Mouse (Mus musculus) heart, embryonic 12.5 days (tissue): ENCODE results near the gene Mphosph9. TPM values are rescaled to one million over a fixed set of nuclear protein-coding genes. Genes with fewer than 3 reads are reported as not detected.
"Not testable (repeated sequence)": the region's sequence is repeated elsewhere in the genome, so short reads cannot be mapped to it uniquely, and the experiment has no call there.

Source experiments
- ATAC-seq: fragments of 200-750 bp; cut with Nextera tagmentation; 2 replicates; pipeline ENCODE4 v1.8.0; 2017; ENCODE audit warnings: moderate TSS enrichment, moderate library complexity; ENCODE audit not compliant: insufficient number of reproducible peaks, low FRiP score
- H3K27ac ChIP-seq: fragments of 300-500 bp; sonication (generic); 2 replicates; pipeline ENCODE4 v1.5.1; 2016; ENCODE audit warnings: mild to moderate bottlenecking, moderate library complexity; ENCODE audit not compliant: poor library complexity, severe bottlenecking
- H3K27me3 ChIP-seq: fragments of 300-500 bp; sonication (generic); replicated peaks from 2 replicates; pipeline ENCODE4 v1.6.1; 2016; ENCODE audit warnings: mild to moderate bottlenecking, moderate library complexity
- H3K36me3 ChIP-seq: fragments of 300-500 bp; sonication (generic); 2 replicates; pipeline ENCODE4 v1.6.1; 2016; ENCODE audit warnings: mild to moderate bottlenecking, moderate library complexity
- H3K4me1 ChIP-seq: fragments of 300-500 bp; sonication (generic); replicated peaks from 2 replicates; pipeline ENCODE4 v1.6.1; 2016; ENCODE audit warnings: mild to moderate bottlenecking
- H3K4me2 ChIP-seq: fragments of 300-500 bp; sonication (generic); 2 replicates; pipeline ENCODE4 v1.6.1; 2016; ENCODE audit warnings: mild to moderate bottlenecking, moderate library complexity
- H3K4me3 ChIP-seq: fragments of 300-500 bp; sonication (generic); 2 replicates; pipeline ENCODE4 v1.5.1; 2016; ENCODE audit warnings: mild to moderate bottlenecking
- H3K9ac ChIP-seq: fragments of 300-500 bp; sonication (generic); 2 replicates; pipeline ENCODE4 v1.6.1; 2016; ENCODE audit warnings: mild to moderate bottlenecking, moderate library complexity
- H3K9me3 ChIP-seq: fragments of 300-500 bp; sonication (generic); replicated peaks from 2 replicates; pipeline ENCODE4 v1.6.1; 2016; ENCODE audit warnings: mild to moderate bottlenecking, moderate library complexity
- WGBS: fragments of 180-500 bp; shearing (Covaris S2); methylation state at CpG from one replicate; pipeline ENCODE4 v1.1.7; 2016; 5-methylcytosine and 5-hydroxymethylcytosine counted together
- polyA plus RNA-seq: library from polyadenylated mRNA; unstranded; fragments of >200 nt; fragmentation: Nextera tagmentation; extraction: Ambion mirVana; gene quantifications from 2 replicates; pipeline ENCODE4 v1.2.1, GENCODE M21; 2016

The Mphosph9 gene
- polyA plus RNA-seq, 1 experiment from 2014 or later = 13.4 TPM

GRCm38 (mm10) chr5:124221037-124221735 is 106.6 kb downstream of the Mphosph9 start:
- peak overlapping the region; percentile 64 for H3K27ac ChIP-seq
- WGBS = 44% methylated on average over 7 of the region's 7 CpGs
- no peak overlapping the region for H3K4me2 ChIP-seq
- H3K4me3 ChIP-seq = no peak overlapping the region
- H3K4me1 ChIP-seq = peaks cover 89% of the 10 kb centered on the region
- 0 out of 2 replicates have a peak, but pooled peaks cover 1% of the 10 kb centered on the region for H3K36me3 ChIP-seq
- peak overlapping the region; percentile 44 for H3K9ac ChIP-seq
- peak; percentile 23; the same call in 1 of the 2 replicates for ATAC-seq
- H3K9me3 ChIP-seq = no peaks in the 10 kb centered on the region
- H3K27me3 ChIP-seq = no peaks in the 10 kb centered on the region

- Histone ChIP-seq H3K9ac (peak overlapping the region; percentile 44; the same call in 1 of the 2 replicates), H3K4me1 (peaks cover 95% of the 10 kb centered on the region), H3K27ac (peak overlapping the region; percentile 64; the same call in 1 of the 2 replicates), H3K36me3 (peaks cover 7% of the 10 kb centered on the region; the same call in 1 of the 2 replicates), H3K4me2 (no peak overlapping the region), H3K4me3 (no peak overlapping the region), H3K27me3 (no peaks in the 10 kb centered on the region), H3K9me3 (no peaks in the 10 kb centered on the region)
- no peak for ATAC-seq
- WGBS = 82% methylated on average over 5 of the region's 5 CpGs
Measured at GRCm38 (mm10) chr5:124220551-124220950, 107.2 kb downstream of the Mphosph9 start.

GRCm38 (mm10) chr5:124219431-124219830 is 108.3 kb downstream of the Mphosph9 start:
- Histone ChIP-seq H3K4me1 (peaks cover 97% of the 10 kb centered on the region), H3K27ac (peak overlapping the region; percentile 71; the same call in 1 of the 2 replicates), H3K9ac (no peak overlapping the region), H3K4me3 (no peak overlapping the region), H3K27me3 (no peaks in the 10 kb centered on the region), H3K36me3 (peaks cover 12% of the 10 kb centered on the region; the same call in 1 of the 2 replicates), H3K9me3 (no peaks in the 10 kb centered on the region), H3K4me2 (0 out of 2 replicates have a peak overlapping the region, but pooled peaks have one; percentile 0)
- ATAC-seq = no peak
- WGBS = 83% methylated on average over 10 of the region's 10 CpGs

- Histone ChIP-seq H3K9ac (no peak overlapping the region), H3K4me1 (peaks cover 97% of the 10 kb centered on the region), H3K4me2 (0 out of 2 replicates have a peak overlapping the region, but pooled peaks have one; percentile 0), H3K36me3 (peaks cover 12% of the 10 kb centered on the region), H3K4me3 (no peak overlapping the region), H3K9me3 (no peaks in the 10 kb centered on the region), H3K27me3 (no peaks in the 10 kb centered on the region), H3K27ac (peak overlapping the region; percentile 71)
- no peak for ATAC-seq
- WGBS = 38% methylated on average over 7 of the region's 7 CpGs
Measured at GRCm38 (mm10) chr5:124218986-124219385, 108.8 kb downstream of the Mphosph9 start.

GRCm38 (mm10) chr5:124217566-124218249 is 110.1 kb downstream of the Mphosph9 start:
- Histone ChIP-seq H3K4me2 (no peak overlapping the region), H3K9me3 (no peaks in the 10 kb centered on the region), H3K4me1 (peaks cover 97% of the 10 kb centered on the region), H3K36me3 (peaks cover 12% of the 10 kb centered on the region), H3K27me3 (no peaks in the 10 kb centered on the region), H3K27ac (peak overlapping the region; percentile 9; the same call in 1 of the 2 replicates), H3K9ac (no peak overlapping the region), H3K4me3 (no peak overlapping the region)
- no peak for ATAC-seq
- 55% methylated on average over 8 of the region's 8 CpGs for WGBS

GRCm38 (mm10) chr5:124217092-124217491 is 110.7 kb downstream of the Mphosph9 start:
- not testable (repeated sequence) for H3K9me3 ChIP-seq, ATAC-seq, H3K9ac ChIP-seq, H3K4me3 ChIP-seq, H3K4me2 ChIP-seq, H3K27me3 ChIP-seq, H3K27ac ChIP-seq
- WGBS = 88% methylated on average over 5 of the region's 5 CpGs
- Histone ChIP-seq H3K36me3 (peaks cover 12% of the 10 kb centered on the region), H3K4me1 (peaks cover 93% of the 10 kb centered on the region)

- Histone ChIP-seq H3K4me2 (no peak overlapping the region), H3K9ac (no peak overlapping the region), H3K4me1 (peaks cover 93% of the 10 kb centered on the region), H3K27ac (no peak overlapping the region), H3K4me3 (no peak overlapping the region), H3K36me3 (peaks cover 12% of the 10 kb centered on the region), H3K9me3 (no peaks in the 10 kb centered on the region), H3K27me3 (no peaks in the 10 kb centered on the region)
- no peak for ATAC-seq
- WGBS = 77% methylated on average over 6 of the region's 6 CpGs
Measured at GRCm38 (mm10) chr5:124216403-124216802, 111.4 kb downstream of the Mphosph9 start.

- Histone ChIP-seq H3K36me3 (peaks cover 12% of the 10 kb centered on the region), H3K27ac (no peak overlapping the region), H3K27me3 (no peaks in the 10 kb centered on the region), H3K4me2 (no peak overlapping the region), H3K9ac (no peak overlapping the region), H3K9me3 (no peaks in the 10 kb centered on the region), H3K4me1 (peaks cover 93% of the 10 kb centered on the region), H3K4me3 (no peak overlapping the region)
- WGBS = 71% methylated on average over 10 of the region's 10 CpGs
- ATAC-seq = no peak
Measured at GRCm38 (mm10) chr5:124215647-124216046, 112.1 kb downstream of the Mphosph9 start.

- H3K4me1 ChIP-seq = peaks cover 93% of the 10 kb centered on the region
- H3K27ac ChIP-seq = peak overlapping the region; percentile 87
- H3K9ac ChIP-seq = no peak overlapping the region
- H3K4me3 ChIP-seq = no peak overlapping the region
- ATAC-seq = 0 out of 2 replicates have a peak, but pooled peaks have one; percentile 20
- H3K4me2 ChIP-seq = no peak overlapping the region
- no peaks in the 10 kb centered on the region for H3K27me3 ChIP-seq
- WGBS = 73% methylated on average over 14 of the region's 14 CpGs
- no peaks in the 10 kb centered on the region for H3K9me3 ChIP-seq
- peaks cover 12% of the 10 kb centered on the region for H3K36me3 ChIP-seq
Measured at GRCm38 (mm10) chr5:124214516-124215145, 113.1 kb downstream of the Mphosph9 start.

GRCm38 (mm10) chr5:124213588-124214469 is 113.9 kb downstream of the Mphosph9 start:
- Histone ChIP-seq H3K27ac (peak overlapping the region; percentile 87), H3K4me3 (no peak overlapping the region), H3K36me3 (peaks cover 12% of the 10 kb centered on the region), H3K27me3 (no peaks in the 10 kb centered on the region), H3K4me2 (peak overlapping the region; percentile 13; the same call in 1 of the 2 replicates), H3K4me1 (peaks cover 90% of the 10 kb centered on the region), H3K9me3 (no peaks in the 10 kb centered on the region), H3K9ac (peak overlapping the region; percentile 16; the same call in 1 of the 2 replicates)
- peak; percentile 66 for ATAC-seq
- WGBS = 41% methylated on average over 13 of the region's 13 CpGs
